Mouse (Mus musculus) embryo, embryonic 11 days (tissue): ENCODE data around the gene Lypd6b.
A peak's percentile ranks its signal among the peaks of the same experiment; 100 is the strongest.

ENCODE experiments used
- DNase-seq: peaks from one replicate; pipeline ENCODE4 v3.0.0-alpha.2; 2015

The Lypd6b gene

DNA sequence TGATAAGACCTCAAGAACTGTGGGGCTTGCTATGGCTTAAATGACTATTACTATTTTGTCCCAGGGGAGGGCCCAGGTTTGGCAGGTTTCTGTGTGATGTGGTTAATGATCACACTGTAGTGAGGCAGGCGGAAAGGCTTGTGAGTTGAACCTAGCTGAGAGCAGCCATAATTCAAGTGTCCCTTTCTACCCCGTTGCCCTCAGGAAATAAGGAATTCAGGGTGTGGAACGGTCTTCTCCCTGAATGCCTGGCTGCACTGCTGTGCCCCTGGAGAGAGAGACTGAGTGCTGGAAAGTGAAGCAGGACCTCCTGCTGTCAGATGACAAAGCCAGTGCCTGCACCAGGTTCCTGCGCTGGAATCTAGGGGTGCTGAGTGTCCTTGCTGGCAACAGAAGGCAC is 40.3 kb downstream of the Lypd6b start:
- DNase-seq: no peak

GRCm38 (mm10) chr2:49830369-49830768 is 42.9 kb downstream of the Lypd6b start:
- no peak for DNase-seq

DNA sequence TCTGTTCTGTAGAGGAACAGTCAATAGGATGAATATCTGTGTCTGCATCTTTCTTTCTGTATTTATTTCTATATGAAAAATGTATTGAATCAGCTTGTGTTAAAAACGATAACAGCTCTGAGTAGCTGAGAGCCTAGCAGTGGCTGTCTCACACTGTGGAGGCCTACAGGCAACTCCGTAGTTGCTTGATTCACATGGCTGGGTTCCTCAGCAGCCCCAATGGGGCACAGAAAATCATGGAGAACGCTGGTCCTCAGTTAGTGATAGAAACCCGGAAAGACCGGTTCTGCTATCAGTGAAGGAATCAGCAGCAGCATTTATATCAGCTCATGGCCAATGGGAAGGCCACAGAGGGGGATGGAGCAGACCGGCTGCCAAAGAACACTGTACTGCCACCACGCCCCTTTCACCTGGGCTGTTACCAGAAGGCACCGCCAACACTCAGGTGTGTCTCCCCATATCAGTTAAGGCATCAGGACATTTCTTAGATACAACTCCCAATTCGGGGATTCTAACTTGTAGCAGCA is 44.9 kb downstream of the Lypd6b start:
- no peak for DNase-seq

DNA sequence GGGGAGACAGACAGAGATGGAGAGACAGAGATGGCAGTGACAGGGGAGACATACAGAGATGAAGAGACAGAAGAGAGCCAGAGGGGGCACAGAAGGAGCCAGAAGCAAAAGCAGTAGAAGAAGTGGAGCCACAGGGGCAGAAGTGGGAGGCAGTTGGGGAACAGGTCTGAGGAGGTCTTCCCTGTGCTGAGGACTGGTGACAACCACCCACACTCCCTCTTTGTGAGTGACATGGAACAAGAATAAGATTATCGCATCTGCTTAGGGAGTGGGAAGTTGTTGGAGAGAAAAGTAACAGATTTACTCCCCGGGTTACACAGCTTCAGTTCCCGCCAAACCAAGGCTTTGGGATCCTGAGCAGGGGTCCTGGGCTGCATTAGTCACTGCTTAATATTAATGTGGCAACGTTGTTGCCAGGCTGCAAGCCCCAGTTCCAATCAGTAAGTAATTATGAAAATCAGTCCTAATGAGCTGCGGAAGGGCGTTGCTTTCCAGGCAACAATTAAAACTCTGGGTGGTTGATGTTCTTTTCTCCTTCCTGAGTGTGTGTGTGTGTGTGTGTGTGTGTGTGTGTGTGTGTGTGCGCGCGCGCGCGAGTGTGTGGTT is 50.1 kb downstream of the Lypd6b start:
- no peak for DNase-seq

DNA sequence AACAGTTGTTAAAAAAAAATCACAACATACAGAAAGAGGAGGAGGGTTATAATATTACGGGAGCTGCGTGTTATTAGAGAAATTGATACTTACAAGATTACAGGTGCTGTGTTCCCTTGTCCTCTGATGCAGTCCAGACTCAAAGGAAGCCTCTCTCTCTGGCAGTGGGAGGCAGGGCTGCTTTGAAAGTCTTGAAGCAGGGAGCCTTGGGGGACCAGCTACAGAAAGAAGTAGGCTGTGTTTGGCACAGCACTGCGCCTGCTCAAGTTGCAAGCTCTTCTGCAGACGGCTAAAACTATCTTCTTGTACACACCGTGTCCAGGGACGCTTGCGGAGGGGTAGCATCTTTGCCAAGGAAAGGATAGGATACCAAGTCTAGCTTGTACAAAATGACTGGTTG is 51.1 kb downstream of the Lypd6b start:
- DNase-seq: no peak

DNA sequence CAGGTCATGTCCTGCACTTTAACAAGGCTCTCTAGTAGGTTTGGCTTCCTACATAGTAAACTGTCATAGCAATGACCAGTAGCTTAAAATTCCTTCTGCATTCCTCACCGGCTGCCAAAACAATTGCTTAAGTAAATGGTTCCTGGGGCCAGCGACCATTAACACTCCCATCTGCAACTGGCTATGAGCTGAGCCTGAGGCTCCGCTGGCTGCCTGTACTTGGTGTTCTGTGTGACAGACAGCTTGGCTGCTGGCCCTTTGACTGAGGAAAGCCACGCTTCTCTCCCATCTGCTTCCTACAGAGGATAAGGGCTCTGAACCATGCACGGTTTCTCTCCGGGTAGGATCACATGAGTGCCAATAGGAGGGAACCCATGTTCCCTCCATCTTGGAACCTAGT is 53.1 kb downstream of the Lypd6b start:
- DNase-seq: peak; percentile 47

- DNase-seq: no peak
These were observed 53.6 kb downstream of the Lypd6b start for GRCm38 (mm10) chr2:49841089-49841488.

DNA sequence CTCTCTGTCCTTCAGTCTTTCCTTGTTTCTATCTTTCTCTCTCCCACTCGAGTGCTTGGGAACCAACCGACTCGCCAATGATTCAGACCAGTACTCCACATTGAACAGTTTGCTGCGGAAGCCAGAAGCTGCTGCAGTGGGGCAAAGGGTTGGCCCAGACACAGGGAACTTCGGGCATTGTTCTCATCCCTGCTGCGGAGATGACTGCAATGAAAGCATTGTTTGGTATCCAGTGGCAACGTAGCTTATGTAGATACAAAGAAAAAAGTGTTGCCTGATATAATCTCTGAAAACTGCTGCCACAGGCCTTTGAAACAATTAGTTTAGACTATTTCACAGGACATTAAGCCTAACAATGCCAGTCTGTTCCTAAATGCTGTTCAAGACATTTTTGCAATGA is 57.6 kb downstream of the Lypd6b start:
- DNase-seq: no peak

- no peak for DNase-seq
These were observed 58.6 kb downstream of the Lypd6b start for GRCm38 (mm10) chr2:49846097-49846496.

DNA sequence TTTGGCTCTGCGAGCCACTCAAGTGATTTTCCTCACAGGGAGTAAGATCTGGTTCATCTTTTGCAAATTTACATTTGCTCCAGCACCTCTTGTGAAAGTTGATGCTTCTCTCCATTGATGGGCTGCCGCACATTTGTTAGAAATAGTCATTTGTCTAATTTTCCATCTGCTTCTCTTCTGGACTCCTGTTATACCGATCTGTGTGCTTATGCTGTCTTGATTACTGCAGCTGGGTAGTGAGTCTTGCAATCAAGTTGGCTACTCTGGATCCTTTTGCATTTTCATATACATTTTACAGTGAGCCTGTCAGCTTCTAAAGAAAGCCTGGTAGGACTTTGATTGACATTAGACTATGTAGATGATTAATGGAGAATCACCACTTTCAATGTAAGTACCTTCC is 59.4 kb downstream of the Lypd6b start:
- no peak for DNase-seq

GRCm38 (mm10) chr2:49847831-49848230 is 60.3 kb downstream of the Lypd6b start:
- DNase-seq: no peak

GRCm38 (mm10) chr2:49849771-49850170 is 62.3 kb downstream of the Lypd6b start:
- DNase-seq: no peak

GRCm38 (mm10) chr2:49851977-49852376 is 64.5 kb downstream of the Lypd6b start:
- no peak for DNase-seq

- DNase-seq: no peak
These were observed 68.7 kb downstream of the Lypd6b start for GRCm38 (mm10) chr2:49856161-49856564.

GRCm38 (mm10) chr2:49856584-49856983 is 69.1 kb downstream of the Lypd6b start:
- no peak for DNase-seq

GRCm38 (mm10) chr2:49860219-49860962 is 72.9 kb downstream of the Lypd6b start:
- no peak for DNase-seq

DNA sequence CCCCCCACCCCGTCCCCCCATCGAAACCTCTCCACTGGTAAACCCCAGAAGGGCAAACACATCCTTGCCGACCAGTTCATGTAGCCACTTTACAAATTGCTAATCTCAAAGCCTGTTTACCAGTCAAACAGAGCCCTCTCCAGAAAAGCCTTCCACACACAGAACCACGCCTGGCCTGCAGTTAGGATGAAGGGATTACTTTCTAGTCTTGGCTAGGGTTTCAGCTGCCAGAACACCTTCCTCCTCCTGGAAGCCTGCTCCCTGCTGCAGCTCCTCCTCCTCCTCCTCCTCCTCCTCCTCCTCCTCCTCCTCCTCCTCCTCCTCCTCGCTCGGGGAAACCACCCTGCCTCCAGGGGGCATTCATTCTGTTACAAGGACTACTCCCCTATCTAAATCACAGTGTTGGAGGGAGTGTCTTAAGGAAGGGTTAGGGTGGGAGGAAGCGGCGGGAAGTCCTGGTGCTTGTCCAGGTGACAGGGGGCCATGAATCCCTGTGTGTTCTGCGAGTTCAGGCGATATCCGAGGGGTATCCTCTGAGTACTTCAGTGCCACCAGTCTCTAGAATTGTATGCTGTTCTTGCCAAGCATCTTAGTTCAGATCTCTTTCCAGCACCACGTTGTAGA is 73.6 kb downstream of the Lypd6b start:
- DNase-seq: no peak

DNA sequence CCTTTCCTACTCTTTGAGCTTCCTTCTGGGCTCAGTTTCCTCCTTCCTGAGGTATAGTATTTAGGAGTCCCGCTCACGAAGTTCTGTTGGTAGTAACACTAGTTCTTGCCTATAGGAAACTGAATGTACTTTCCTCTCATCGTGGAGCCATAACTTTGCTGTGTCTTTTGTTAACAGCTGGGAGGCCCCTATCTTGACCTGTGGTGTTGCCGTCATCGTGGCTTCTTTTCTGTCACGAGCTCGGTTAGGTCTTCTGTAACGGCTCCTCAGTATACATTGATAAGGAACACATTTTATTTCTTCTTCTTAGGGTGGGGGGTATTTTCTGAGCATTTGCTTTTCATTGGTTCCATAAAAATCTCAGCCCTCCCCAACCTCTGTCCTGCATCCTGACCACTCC is 74.2 kb downstream of the Lypd6b start:
- no peak for DNase-seq

- DNase-seq: no peak
These were observed 80.8 kb downstream of the Lypd6b start for GRCm38 (mm10) chr2:49868116-49868858.

DNA sequence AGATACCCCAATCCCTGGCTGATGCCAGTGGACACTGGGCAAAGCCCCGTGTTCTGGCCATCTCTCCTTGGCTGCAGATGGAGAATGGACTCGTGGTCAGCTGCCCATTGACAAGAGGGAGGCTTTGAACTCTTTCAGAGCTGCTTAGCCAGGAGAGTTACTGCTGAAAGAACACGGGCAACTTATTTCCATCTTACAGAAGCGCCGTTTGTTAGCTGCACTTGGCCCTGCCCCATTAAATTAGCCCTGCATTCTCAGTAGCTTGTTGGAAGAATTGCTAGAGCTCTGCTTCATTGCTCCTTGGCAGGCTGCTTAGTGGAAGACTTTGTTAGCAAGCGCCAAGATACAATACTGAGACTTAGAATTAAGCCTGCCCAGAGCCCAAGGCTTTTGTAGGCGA is 81.6 kb downstream of the Lypd6b start:
- no peak for DNase-seq

- no peak for DNase-seq
These were observed 82.5 kb downstream of the Lypd6b start for GRCm38 (mm10) chr2:49869782-49870514.

DNA sequence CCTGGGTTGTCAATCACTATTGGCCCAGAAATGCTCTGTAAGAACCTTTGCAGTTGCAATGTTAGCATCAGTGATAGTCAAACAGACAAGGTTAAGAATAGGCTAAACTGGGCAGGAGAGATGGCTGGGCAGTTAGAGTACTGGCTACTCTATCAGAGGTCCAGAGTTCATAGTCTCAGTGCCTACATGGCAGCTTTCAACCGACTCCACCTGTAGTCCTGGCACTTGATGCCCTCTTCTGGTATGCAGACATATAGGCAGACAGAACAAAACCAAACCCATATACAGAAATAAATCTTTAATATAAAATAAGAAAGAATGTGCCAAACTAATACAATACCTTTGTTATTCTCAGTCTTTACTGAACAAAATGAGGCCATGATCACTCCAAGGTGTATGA is 83.5 kb downstream of the Lypd6b start:
- no peak for DNase-seq

- DNase-seq: no peak
These were observed 93.0 kb downstream of the Lypd6b start for GRCm38 (mm10) chr2:49880507-49880906.
